Mouse (Mus musculus) erythroblast, embryonic 14.5 days (primary cell): Measurements from ENCODE around the gene Slc16a2.

ENCODE experiments used
- GATA1 ChIP-seq: IDR thresholded peaks from 2 replicates; pipeline ENCODE4 v1.6.1; 2012; ENCODE audit warnings: low read length, inconsistent platforms, mixed read lengths
- TAL1 ChIP-seq: IDR thresholded peaks from 3 replicates; pipeline ENCODE4 v1.6.1; 2012; ENCODE audit warnings: low read length, inconsistent platforms, mixed read lengths

GRCm38 (mm10) chrX:103791329-103791728 is 30.5 kb downstream of the Slc16a2 start:
- TF ChIP-seq GATA1 (no peak), TAL1 (no peak)
